Mouse (Mus musculus): Measurements from ENCODE around the gene Pigk.

Gene Pigk

DNA sequence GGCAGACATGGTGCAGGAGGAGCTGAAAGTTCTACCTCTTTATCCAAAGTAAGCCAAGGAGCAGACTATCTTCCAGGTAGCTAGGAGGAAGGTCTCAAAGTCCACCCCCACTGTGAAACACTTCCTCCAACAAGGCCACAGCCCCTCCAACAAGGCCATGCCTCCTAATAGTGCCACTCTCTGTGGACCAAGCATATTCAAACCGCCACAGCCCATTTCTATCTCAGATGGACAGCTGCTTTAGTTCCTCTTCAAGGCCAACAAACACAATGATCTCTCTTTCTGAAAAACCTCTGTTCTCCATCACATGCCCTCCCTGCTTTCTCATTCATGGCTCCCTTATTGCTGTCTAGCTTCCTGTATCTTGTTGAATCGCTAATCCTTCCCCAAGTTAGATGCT, 218.6 kb downstream of the Pigk start:
- no peak for DNase-seq (ENCODE audit: low read depth, low spot score)

DNA sequence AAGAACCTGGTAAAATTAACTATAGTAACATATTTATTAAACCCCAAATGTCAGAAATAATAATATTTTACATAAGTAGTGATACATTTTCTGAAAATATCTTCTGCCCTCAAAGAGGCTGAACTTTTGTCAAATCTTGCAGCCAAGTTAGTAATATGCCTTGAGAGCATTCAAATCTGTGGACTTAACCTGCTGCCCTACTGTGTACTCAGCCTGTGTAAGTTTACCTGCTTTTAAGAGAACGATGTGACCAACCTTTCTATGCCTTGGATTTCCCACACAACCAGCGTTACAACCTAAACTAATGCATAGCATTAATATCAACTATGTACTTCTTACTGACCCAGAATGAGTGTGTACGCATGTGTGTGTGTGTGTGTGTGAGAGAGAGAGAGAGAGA, 219.8 kb downstream of the Pigk start:
- no peak for DNase-seq (ENCODE audit: low read depth, low spot score)

DNA sequence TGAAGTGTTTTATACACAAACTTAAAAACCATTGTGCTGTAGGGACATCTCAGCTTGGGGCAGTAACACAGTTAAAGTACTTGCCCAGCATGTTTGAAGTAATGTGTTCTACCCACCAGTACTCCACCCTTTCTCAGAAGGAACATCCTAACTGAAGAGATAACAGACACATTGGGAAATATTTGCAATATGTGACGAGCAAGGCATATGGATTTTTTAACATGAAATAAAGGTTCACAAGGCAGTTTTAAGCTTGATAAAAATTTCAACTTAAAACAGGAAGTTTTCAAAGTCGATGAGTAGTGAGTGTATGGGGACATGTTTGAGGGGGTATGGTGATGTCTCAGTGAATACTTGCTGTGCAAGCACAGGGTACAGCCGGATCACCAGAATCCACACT, 222.4 kb downstream of the Pigk start:
- no peak for DNase-seq (ENCODE audit: low read depth, low spot score)

DNA sequence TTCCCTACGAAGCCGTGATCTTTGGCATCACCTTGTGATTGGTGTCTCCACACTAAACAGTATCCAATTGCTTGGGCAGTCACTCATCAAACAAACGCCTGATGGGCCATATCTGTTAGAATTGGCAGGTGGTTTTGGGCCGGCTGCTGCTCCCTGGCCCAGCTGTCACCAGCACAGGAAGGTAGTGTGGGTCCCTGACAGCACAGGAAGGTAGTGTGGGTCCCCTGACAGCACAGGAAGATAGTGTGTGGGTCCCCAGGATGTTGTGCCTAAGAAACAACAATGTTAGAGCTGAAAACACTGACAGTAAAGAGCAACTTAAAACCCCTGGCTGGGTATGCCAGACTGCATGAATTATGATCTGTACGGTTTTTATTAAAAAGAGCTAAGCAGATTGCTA, 227.8 kb downstream of the Pigk start:
- peak; percentile 66 for DNase-seq (ENCODE audit: low read depth, low spot score)

DNA sequence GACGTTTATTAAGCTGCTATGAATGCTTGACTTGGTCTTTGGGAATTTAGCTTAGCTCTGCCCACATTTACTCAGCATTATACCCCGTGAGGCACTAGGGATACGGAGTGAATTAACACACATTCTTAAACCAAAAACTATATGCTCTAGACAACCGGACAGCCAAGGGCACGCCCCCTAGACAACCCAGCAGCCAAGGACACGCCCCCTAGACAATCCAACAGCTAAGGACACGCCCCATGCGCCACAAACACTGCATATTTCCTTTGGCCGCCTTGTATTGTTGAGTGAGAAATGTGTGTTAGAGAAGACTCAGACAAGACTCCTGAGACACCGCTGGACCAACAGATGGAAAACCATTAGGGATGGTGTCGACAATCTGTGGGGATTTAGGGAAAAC, 229.1 kb downstream of the Pigk start:
- DNase-seq (ENCODE audit: low read depth, low spot score), result peak; percentile 90

DNA sequence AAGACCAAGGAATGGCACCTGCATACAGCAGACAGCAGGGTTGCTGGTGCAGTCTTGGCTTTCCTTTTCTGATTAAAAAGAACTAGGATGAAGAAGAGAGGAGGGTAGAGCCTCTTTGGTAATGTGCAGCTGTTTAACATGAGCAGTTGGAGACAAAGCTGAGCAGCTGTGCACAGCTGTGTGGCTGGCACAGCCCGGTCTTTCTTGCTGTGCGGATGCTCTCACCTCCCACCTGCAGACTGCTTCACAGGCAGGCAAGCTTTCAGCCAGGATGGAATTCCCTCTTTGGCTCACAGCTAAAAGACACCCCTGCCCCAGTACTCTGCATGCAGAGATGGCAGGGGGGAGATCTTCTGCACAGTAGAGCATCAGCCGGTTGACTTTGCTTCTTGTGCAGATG, 230.9 kb downstream of the Pigk start:
- DNase-seq (ENCODE audit: low read depth, low spot score), result no peak

DNA sequence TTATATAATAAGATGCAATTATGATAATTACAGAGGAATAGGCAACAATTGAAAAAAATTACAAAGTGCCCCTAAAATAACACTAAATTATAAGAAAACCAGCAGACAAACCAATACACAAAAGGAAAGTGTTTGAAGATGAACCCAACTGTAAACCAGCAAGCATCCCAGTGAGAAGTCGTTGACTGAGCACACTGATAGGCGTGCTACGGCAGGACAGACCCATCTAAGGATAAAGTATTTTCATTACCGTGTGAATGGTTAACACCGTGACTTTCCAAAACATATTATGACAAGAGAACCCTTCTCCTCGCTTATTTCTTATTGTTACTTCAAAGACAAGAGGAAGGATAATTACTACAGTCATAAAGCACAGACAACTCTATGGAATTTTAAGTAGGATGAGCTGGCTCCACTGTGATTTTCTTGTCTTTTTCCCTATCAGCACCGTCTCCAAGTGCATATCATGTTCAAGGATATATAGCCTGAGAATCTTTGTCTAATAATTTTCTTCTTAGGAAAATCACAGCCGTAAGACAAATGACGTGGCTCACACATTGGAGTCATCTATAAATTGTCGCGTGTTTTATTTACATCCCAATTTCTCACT, 233.2 kb downstream of the Pigk start:
- DNase-seq (ENCODE audit: low read depth, low spot score), result no peak

DNA sequence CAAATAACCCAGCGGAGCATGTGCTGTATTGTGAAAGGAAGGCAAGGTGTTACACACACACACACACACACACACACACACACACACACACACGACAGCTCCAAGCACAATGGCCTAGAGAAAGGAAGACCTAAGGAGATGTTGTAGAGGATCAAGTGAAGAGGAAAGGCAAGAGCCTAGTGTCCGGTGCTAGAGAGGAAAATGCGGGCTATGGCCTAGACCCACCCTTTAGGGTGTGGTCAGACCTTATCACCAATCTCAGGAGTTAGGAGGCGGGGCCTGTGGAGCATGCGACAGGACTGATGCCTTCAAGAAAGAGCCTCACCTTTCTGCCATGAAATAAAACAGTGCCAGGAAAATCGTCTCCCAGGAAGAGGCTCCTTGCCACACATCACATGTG, 234.7 kb downstream of the Pigk start:
- DNase-seq (ENCODE audit: low read depth, low spot score), result no peak

DNA sequence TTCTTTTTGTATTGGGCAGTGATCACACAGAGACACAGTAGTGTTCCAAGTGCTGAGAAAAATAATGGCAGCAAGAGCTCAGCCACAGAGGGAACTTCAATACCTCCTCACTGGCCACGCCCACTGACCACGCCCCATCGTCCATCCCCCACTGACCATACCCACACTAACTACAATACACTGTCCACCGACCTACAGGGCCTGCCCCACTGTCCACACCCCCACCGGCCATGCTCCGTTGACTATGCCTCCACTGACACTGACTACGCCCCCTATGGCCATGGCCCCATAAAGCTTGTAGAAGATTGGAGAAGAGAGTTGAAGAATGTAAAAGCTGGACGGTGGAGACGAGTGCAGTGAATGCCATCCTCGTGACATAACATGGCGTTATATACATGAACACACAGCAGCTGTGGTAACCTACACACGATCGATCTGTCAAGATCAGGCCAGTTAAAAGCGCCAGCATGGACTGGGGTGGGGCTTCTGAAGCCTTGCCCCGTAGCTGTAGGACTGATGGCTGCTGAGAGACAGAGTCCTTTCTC, 235.4 kb downstream of the Pigk start:
- DNase-seq (ENCODE audit: low read depth, low spot score), result no peak

DNA sequence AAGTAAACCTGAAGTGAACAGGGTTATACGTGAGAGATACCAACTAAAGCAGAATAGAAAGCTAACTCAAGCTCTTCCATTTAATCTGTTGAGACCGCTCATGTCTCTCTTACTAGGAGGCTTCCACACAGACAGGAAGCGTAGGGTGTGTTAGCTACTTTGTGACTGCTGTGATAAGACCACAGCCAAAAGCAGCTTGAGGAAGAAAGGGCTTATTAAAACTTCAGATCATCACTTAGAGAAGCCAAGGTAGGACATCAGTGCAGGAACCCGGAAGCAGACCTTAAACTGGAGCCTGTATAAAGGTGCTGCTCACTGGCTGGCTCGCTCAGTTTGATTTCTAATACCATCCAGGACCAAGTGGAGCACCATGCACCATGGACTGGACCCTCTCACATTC, 236.4 kb downstream of the Pigk start:
- peak; percentile 65 for DNase-seq (ENCODE audit: low read depth, low spot score)

DNA sequence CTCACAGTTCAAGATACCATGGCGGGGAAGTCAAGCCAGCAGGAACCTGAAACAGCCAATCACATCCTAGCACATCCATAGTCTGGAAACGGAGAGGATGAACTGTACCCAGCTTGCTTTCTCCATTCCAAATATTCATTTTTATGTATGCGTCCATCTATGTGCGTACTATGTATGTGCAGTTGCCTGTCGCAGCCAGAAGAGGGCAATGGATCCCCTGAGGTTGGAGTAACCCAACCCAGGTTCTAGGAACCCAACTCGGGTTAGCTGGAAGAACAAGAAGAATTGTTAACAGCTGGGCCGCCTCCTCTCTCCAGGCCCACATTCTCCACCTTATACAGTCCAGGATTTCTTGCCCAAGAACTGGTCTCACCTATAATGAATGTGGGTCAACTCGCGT, 237.0 kb downstream of the Pigk start:
- no peak for DNase-seq (ENCODE audit: low read depth, low spot score)

DNA sequence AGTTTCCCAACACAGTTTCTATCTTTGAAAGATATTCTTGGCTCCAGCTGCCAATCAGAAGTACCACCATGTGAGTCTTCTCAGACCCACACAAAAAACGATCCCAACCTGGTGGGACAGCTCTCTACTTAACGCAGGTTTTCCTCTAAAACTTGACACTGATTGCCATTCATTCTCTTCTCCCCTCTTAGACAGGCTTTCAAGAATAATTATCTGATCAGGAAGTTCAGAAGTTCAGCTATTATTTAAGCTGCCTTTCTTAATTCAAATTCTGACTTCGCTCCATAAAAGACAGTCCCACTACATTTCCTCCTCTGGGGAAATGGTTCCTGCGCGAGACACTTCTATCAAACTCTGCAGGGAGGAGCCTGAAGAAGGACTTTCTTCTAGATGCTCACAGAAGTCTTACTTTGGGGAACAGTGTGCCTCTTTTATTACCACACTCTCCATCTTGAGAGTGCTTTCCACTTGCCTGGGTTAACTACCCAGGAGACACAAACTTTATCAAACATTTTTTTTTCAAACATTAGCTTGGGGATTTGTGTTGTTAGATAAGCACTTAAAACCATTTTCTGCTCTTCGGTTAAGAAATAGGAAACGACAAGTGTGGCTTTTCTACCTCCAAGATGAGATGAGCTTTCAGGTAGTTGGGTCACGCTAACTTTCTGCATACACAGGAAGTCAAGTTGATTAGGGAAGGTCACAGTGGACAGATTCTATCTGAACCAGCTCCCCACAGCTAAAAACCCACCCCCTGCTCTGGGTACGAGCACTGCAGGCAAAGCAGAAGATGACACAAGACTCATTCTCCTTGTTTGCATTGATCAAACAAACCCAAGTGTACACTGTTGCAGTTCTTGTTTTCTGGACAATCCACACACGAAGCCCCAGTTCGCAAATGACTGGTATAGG, 238.0 kb downstream of the Pigk start:
- DNase-seq (ENCODE audit: low read depth, low spot score), result peak; percentile 42

DNA sequence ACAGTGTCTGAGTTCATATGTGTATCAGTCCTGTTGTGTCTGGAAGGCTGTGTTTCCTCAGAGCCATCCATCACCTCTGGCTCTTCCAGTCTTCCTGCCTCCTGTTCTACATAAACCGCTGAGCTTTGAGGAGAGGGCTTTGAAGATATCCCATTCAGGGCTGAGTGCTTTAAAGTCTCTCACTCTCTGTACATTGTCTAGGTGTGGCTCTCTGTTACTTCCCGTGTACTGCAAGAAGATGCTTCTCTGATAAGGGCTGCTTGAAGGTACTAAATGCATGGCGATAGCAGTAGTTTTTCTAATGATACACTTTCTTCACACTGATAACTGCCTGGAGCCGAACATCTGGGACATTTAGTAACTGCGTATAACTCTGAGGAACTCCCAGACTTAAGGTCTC, 242.1 kb downstream of the Pigk start:
- peak; percentile 48 for DNase-seq (ENCODE audit: low read depth, low spot score)

DNA sequence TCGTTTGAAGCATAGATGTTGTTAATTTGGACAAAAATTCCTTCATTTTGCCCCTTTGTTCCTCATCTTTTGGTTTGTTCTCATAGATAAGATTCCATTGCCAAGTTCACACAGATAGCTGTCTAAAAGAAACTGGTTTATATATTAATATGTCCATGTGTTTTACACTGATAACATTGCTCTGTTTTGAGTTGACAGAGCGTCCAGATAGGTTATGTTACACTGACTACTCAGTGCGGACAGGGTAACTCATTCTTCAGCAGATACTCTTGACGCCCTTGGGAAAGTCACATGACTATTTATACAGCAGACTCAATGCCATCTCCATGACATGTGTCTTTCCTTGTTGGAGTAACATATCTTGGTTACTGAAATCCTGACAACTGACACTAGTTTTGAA, 242.9 kb downstream of the Pigk start:
- DNase-seq (ENCODE audit: low read depth, low spot score), result no peak

DNA sequence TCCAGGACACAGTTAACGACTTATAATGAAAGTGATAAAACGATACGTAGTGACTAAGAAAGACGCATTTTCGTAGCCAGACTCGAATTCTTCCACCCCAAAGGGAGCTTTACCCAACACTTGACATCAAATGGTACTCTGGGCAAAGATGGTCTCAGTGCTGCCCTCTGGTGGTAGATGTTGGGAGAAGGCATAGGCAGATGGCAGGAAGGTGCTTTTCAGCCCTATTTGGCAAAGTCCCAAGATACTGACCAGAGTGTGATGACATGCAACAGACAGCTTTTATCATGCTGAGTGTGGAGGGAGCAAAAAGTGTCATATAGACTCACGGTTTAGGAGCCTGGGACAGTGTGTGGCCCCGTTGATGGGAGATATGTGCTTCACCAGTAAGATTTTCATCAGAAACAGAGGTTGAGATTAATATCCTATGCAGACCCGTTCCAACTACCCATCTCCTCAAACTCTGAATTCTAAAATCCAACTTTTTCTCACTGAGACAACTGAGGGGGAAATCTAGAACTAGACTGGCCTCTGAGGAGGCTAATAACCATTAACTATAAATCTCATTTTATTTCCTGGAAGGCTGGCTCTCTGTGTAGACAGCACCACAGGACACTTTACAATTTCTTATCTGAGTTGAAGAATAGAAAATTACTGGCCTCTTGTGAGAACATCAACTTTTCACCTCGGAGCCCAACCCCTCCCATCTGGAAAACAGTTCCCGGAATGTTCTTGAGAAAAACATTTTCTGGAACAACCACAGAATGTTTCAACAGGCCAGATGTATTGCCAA, 244.7 kb downstream of the Pigk start:
- peak; percentile 90 for DNase-seq (ENCODE audit: low read depth, low spot score)

DNA sequence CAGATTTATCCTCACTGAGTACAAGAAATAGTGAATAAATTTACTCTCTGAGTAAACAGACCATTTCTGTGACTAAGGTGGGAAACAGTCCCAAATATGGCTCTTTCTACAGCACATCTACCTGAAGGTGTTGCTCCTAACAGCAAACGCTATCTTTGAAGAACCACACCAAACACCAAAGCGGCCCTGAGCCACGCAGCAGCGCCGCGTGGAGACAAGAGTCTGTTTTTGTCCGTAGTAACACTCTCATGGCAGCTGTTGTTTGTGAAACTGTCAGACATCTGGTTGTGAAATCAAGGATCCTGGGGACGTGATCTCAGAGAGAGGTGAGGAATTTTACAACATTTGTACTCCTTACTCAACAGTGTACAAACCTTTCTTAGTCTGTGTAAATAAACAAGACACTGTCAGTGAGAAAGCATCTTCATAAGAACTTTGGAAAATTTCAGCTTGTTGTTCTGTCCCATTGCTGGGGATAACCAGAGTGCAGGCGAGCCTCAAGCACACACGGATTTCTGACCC, 248.0 kb downstream of the Pigk start:
- no peak for DNase-seq (ENCODE audit: low read depth, low spot score)

DNA sequence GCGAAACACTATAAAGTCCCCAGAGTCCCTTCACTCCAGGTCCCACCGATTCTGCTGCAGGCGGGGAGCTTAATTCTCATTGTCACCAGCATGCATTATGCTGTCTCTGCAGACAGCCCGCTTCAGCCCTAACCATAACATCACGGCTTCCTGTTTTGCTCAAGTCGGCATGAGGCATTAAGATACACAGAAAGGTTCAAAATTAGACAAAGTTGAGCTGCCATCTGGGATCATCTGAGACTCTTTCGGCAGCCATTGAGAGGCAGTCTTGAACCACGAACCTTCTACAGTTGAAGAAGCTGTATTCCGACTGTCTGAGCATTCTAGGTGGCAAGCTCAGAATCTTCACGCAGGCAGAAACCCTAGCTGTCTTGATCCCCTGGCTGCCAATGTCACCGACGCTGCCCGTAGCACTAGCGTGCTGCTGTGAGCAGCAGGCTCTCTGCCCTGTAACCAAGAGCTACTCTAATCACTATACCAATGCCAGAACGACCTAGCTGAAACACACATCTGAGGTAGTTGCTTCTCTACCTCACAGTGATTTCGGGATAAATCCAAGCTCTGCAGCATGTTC, 256.0 kb downstream of the Pigk start:
- peak; percentile 68 for DNase-seq (ENCODE audit: low read depth, low spot score)

DNA sequence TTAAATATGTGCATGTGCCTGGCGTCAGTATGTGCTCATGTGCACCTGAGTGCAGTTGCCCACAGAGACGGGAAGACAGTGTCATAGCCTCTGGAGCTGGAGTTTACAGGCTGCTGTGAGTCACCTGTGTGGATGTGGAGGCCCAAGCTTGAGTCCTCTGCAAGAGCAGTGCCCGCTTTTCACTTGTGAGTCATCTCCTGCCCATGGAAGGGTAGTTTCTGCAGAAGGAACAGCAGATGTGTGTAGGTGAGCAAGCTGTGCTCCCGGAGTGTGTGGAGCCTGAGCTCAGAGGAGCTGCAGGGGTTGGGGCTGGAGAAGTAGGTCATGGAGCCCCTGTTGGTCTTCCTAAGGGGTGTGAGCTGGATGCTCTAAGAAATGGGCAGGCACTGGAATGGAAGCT, 257.5 kb downstream of the Pigk start:
- DNase-seq (ENCODE audit: low read depth, low spot score), result no peak

DNA sequence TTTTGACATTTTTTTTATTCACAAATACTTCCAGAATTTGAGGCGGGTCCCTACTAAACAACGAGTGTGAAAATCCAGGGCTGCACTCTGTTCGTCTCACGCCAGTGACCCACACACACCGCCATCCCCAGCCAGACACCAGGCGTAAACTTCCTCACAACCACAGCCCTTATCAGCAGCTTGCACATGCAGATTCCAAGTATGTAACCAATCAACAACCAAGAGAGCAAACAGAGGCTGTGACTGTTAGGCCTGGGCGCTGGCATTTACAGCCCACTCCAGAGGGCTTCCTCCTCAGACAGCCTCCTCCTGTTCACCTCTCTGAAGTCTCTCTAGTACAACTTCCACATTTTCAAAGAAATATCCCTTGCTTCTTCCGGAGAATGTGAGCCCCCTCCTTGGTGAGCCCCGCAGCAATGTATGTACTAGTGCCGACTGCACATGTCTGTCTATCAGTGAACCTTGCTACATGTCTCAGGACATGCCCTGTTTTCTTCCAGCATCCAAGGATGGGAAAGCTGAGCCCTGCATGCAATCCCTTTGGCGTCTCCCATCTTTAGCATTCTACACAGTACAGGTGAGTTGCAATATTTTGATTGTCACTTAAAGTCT, 265.7 kb downstream of the Pigk start:
- no peak for DNase-seq (ENCODE audit: low read depth, low spot score)

DNA sequence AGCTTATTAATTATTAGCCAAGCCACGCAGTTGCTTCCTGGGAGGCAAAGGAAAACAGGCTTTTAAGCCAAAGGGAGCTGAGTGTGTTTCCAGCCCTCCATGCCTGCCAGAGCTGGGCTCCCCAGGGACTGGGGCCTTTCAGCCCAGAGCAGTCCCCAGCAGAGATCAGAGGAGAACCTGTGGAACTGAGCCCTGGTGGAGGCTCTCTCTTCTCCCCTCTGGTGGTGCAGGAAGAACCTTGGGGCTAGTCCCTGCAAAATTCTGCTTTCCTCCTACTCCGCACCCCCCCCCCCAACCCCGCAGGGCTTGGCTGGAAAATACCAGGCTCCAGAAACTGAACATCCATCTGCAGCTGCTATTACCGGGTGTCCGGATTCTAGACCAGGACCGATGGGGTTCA, 266.5 kb downstream of the Pigk start:
- no peak for DNase-seq (ENCODE audit: low read depth, low spot score)

Measured in CD4-positive, CD25-positive, alpha-beta regulatory T cell, adult 2 months (primary cell).